Mouse (Mus musculus) monocyte, adult 2 months (primary cell): ENCODE results near the gene Nfkb2.

ENCODE experiments used
- DNase-seq, 2 experiments: peaks; one replicate each; pipeline ENCODE4 v3.0.0; 2022; ENCODE audit warnings: low spot score in 2 of 2, low read depth in 1 of 2

The Nfkb2 gene

DNA sequence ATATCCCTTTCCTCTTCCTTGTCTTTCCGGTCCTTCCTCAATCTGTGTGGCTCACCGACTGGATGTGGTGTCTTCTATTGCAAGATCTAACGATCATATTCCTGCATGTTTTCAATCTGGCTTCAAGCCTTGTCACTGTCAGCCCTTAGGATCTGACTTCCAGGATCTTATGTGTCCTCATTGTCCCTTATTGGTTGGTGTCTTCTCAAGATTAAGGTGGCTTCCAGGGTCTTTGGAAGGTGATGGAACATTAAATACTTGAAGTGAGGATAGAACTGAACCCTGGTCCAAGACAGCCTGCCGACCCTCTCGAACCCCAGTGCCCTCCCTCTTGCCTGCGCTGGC, 34.8 kb downstream of the Nfkb2 start:
- DNase-seq, result no peak

DNA sequence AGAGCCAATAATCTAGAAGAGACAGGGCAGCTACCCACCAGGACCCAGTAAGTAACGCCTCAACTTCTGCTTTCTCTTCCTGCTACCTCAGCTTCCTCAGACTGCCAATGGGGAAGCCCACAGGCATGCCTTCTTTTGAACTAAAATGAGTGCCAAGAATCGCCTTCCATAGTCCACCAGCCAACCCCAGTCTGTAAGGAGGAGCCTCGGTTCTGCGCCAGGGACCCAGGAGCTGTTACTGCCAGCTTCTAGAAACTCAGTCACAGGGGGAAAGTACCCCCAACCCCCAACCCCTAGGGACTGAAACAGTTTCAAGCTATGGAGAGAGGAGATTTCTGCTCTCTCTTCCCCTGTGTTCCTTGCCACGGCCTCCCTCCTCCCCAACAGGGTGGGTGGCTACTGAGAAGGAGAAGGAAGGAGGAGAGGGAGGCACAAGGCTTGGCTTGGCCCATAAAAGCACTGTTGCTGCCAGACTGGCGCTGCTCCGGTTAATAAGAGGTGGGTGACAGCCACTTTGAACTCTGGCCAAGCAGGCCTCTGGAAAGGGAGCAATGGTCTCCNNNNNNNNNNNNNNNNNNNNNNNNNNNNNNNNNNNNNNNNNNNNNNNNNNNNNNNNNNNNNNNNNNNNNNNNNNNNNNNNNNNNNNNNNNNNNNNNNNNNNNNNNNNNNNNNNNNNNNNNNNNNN, 35.3 kb downstream of the Nfkb2 start:
- DNase-seq, result peak in 1 of 2 experiments; percentile 57

DNA sequence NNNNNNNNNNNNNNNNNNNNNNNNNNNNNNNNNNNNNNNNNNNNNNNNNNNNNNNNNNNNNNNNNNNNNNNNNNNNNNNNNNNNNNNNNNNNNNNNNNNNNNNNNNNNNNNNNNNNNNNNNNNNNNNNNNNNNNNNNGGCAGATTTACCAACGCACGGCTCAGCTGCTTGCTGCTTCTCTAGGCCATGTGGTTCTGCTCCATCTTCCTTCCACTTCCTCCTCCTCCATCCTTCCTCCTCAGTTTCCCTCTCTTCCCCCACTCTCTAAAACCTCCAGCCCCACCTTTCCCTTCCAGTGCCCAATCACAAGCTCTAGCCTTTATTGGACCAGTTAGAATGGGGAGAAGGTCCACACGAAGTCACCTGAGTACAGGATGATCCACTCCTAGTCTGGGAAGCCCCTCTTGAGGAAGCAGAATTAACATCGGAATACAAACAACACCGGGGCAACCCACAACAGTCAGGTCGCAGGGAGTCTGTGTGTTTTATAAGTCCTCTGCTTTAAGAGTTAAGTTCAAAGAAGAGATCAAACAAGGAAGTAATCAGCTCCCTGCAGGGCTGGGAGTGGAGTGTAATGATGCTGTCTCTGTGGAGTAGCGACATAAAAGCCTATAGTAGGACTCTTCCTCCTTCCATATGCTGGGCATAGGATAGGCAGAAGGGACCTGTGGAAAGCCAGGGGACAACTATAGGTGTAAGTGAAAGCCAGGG, 40.7 kb downstream of the Nfkb2 start:
- no peak for DNase-seq

- DNase-seq, result no peak
Measured at GRCm38 (mm10) chr19:46347146-46347545, 43.0 kb downstream of the Nfkb2 start.

- no peak for DNase-seq
Measured at GRCm38 (mm10) chr19:46347936-46348668, 44.0 kb downstream of the Nfkb2 start.

GRCm38 (mm10) chr19:46348761-46349458, 44.8 kb downstream of the Nfkb2 start:
- peak in 1 of 2 experiments; percentile 49 for DNase-seq

GRCm38 (mm10) chr19:46349550-46349949, 45.4 kb downstream of the Nfkb2 start:
- no peak for DNase-seq

- no peak for DNase-seq
Measured at GRCm38 (mm10) chr19:46350168-46350932, 46.2 kb downstream of the Nfkb2 start, which contains the start of gene 2310034G01Rik. Gene 2310034G01Rik, minus strand, starts transcription at chr19:46350302.

- DNase-seq, result peak in 1 of 2 experiments; percentile 56
Measured at GRCm38 (mm10) chr19:46356701-46357138, 52.6 kb downstream of the Nfkb2 start.

DNA sequence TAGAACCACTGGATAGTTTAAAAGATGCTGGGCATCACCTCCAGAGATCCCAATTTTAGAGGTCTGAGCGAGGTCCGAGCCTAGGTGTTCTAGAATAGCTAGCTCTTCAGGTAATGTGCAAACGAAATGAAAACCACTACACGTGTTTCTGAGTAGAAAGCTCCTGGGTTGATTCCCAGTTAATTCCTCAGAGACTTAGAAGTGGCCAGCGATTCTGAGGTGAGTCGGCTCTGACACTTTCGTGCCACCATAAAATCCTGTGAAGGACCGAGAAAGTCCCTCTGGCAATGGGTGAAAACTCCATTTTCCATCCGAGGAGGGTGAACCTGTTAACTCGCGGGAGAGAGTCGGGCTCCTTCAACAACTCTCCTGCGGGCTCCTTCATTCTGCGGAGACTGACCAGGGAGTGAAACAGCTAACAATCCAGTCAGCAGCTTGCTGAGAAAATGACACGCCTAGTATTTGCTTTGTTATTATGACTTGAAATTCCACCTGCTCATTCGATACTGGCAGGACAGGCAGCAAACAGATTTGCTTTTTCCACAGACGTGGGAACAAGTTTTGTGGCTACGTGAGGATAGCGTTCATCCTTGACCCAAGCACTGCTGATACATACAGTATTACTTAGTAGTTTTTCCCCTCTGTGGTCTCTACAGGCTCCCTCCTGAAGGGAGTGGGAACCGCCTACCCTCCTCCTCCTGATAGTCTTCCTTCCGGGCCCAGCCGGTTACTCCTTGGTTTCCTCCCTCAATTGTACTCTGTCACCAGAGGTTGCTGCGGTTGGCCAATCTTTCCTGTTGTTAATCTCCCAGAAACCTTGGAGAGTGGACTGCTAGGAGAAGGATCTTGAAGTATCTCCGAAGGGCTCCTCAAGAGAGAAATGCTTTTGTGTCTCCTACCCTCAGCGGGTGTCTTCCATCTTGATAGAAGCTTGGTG, 53.5 kb downstream of the Nfkb2 start:
- no peak for DNase-seq

DNA sequence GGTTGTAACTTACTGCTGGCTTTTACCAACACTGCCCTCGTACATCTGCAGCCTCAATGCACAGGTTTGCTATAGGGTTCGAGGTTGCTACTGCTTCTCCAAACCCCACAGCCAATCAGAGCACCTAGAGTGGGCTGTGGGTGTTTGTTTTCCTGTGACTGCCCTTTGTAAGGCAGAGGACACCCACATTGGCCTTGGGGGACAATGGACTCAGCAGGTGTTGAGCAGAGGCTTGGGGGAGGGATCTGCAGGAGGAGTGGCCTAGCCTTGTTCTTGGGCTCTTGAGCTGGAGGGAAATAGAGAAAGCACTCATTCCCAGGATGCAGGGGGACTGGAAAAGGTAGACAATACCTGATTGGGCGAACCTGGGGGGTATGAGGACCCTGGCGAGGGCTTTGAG, 54.3 kb downstream of the Nfkb2 start:
- DNase-seq, result no peak
